Mouse (Mus musculus) testis, adult 2 months (tissue): Measurements from ENCODE around the gene Thbs4.

Experiments used
- CTCF ChIP-seq: fragments of 200-500 bp; IDR thresholded peaks from 2 replicates; pipeline ENCODE4 v1.5.1; 2012; ENCODE audit warnings: low read depth, mild to moderate bottlenecking, inconsistent platforms, low read length, moderate library complexity; ENCODE audit not compliant: control insufficient read depth, insufficient read depth, insufficient replicate concordance
- POLR2A ChIP-seq: fragments of 200-500 bp; IDR thresholded peaks from 2 replicates; pipeline ENCODE4 v1.6.1; 2012; ENCODE audit warnings: low read depth, mild to moderate bottlenecking, inconsistent platforms, low read length, moderate library complexity; ENCODE audit not compliant: control insufficient read depth

GRCm38 (mm10) chr13:92740671-92741270 is 53.8 kb downstream of the Thbs4 start:
- TF ChIP-seq POLR2A = no peak
- no peak for TF ChIP-seq CTCF
